Mouse (Mus musculus) left cerebral cortex, postnatal 4 days (tissue): ENCODE data around the gene St3gal3. TPM values are rescaled to one million over a fixed set of nuclear protein-coding genes. Genes with fewer than 3 reads are reported as not detected.

Source experiments
- DNase-seq: peaks from one replicate; pipeline ENCODE4 v3.0.0-alpha.2; 2022
- intact Hi-C: fragments of 180-260 bp; cut with DNase I; formaldehyde crosslinking; loops from one replicate; pipeline ENCODE4 v1.15.1; 2025
- total RNA-seq, 2 experiments: library from RNA; stranded (reverse); gene quantifications; 2 replicates each; pipeline ENCODE4 v1.2.3; 2021

The St3gal3 gene
- total RNA-seq, 2 experiments from 2014 or later: 36.7 to 38.7 TPM

GRCm38 (mm10) chr4:117885994-117886393, 248.7 kb downstream of the St3gal3 start:
- intact Hi-C loops: no loop called here
- DNase-seq: no peak

- intact Hi-C loops: no loop called here
- no peak for DNase-seq
Observed at GRCm38 (mm10) chr4:117885093-117885492, 249.6 kb downstream of the St3gal3 start.

GRCm38 (mm10) chr4:117884146-117884545, 250.6 kb downstream of the St3gal3 start:
- intact Hi-C loops: no loop called here
- no peak for DNase-seq

GRCm38 (mm10) chr4:117882701-117883691, 251.7 kb downstream of the St3gal3 start, which contains the start of gene B4galt2:
Gene B4galt2 (minus strand): TSS chr4:117883487.
- peak; percentile 64 for DNase-seq
- intact Hi-C loops: no loop called here

Other genes starting within 250 kb of the St3gal3 start
- 100 to 1,000 TPM; 306 to 331 TPM for gene Atp6v0b, start 247.6 kb downstream of the St3gal3 start, total RNA-seq
- gene Dph2, start 242.9 kb downstream of the St3gal3 start, total RNA-seq: 10 to 100 TPM; 12.9 to 15.1 TPM
- 100 to 1,000 TPM; 112 to 114 TPM for gene Ipo13, start 219.9 kb downstream of the St3gal3 start, total RNA-seq
- 1 to 10 TPM; 2.5 to 3.3 TPM for gene Artn, start 205.2 kb downstream of the St3gal3 start, total RNA-seq
- gene Kdm4a, start 45.1 kb upstream of the St3gal3 start, total RNA-seq: 10 to 100 TPM; 88.8 to 91.8 TPM
- 100 to 1,000 TPM; 229 to 232 TPM for gene Ptprf, start 156.5 kb upstream of the St3gal3 start, total RNA-seq